Mouse (Mus musculus) erythroblast, embryonic 14.5 days (primary cell): ENCODE measurements around the gene Cmbl. TPM values are rescaled to one million over a fixed set of nuclear protein-coding genes. Genes with fewer than 3 reads are reported as not detected.

Experiments used
- H3K27me3 ChIP-seq: 2 replicates; pipeline ENCODE4 v1.6.1; 2012; ENCODE audit warnings: inconsistent platforms; ENCODE audit not compliant: control insufficient read depth
- H3K36me3 ChIP-seq: 2 replicates; pipeline ENCODE4 v1.6.1; 2012; ENCODE audit warnings: mild to moderate bottlenecking, inconsistent platforms; ENCODE audit not compliant: control insufficient read depth
- H3K4me1 ChIP-seq: 2 replicates; pipeline ENCODE4 v1.6.1; 2012; ENCODE audit warnings: inconsistent platforms; ENCODE audit not compliant: control insufficient read depth
- H3K4me3 ChIP-seq: replicated peaks from 2 replicates; pipeline ENCODE3; 2012; ENCODE audit warnings: moderate library complexity, mild to moderate bottlenecking, inconsistent platforms
- H3K9me3 ChIP-seq: 2 replicates; pipeline ENCODE4 v1.6.1; 2012; ENCODE audit warnings: low read length, inconsistent platforms, mixed read lengths; ENCODE audit not compliant: control insufficient read depth
- GATA1 ChIP-seq: IDR thresholded peaks from 2 replicates; pipeline ENCODE4 v1.6.1; 2012; ENCODE audit warnings: low read length, inconsistent platforms, mixed read lengths
- TAL1 ChIP-seq: IDR thresholded peaks from 3 replicates; pipeline ENCODE4 v1.6.1; 2012; ENCODE audit warnings: low read length, inconsistent platforms, mixed read lengths
- polyA plus RNA-seq: library from polyadenylated mRNA; stranded (reverse); fragments of >175 nt; gene quantifications from 2 replicates; pipeline ENCODE4 v1.2.3, GENCODE M21; 2012

Cmbl gene
- polyA plus RNA-seq, 1 experiment = not detected

DNA sequence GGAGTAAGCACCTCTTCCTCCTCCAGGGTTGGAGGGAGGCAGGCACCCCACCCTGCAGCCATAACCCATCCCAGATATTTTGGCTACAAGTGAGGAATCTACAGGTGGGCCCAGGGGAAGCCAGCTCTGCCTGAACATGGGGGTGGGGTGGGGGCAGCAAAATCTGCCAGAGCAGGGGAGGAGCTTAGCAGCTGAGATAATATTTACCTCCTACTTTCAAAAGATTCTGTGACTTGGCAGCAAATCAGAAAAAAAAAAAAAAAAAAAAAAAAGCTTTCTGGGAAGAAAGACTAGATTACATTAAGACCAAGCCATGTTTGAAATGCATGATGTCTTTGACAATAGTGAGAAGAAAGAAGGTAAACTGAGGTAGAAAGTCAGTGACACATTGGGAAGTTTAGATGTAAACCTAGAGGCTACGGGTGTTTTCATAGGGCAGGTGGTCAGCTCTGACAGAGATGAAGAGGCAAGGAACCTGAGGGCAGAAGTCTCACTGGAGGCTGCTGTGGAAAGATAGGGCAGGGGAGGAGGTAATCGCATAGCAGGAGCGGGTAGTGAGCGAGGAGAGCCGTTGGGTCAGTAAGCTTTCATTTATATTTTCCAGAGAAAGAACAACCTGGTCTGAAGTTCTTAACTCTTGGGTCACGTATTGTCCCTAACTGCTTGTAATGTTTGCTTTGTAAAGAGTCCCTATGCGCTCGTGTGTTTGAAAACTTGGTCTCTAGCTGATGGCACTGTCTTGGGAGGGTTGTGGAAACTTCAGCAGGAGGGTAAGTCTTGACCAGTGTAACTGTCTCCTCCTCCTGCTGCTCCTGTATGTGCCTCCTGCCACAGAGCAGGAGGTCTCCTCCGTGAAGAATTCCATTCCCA is 25.3 kb upstream of the Cmbl start:
- TF ChIP-seq TAL1 = peak; percentile 55
- TF ChIP-seq GATA1 = no peak
- H3K36me3 ChIP-seq = no peaks in the 10 kb centered on the region; the same call in 1 of the 2 replicates
- peaks cover 75% of the 10 kb centered on the region for H3K4me1 ChIP-seq
- peaks cover 2% of the 10 kb centered on the region; the same call in 1 of the 2 replicates for H3K9me3 ChIP-seq
- no peaks in the 10 kb centered on the region for H3K27me3 ChIP-seq
- peak overlapping the region; percentile 59 for H3K4me3 ChIP-seq

GRCm38 (mm10) chr15:31540513-31540802 is 24.7 kb upstream of the Cmbl start:
- Histone ChIP-seq H3K4me1 (peaks cover 75% of the 10 kb centered on the region), H3K27me3 (no peaks in the 10 kb centered on the region), H3K36me3 (no peaks in the 10 kb centered on the region; the same call in 1 of the 2 replicates), H3K4me3 (peak overlapping the region; percentile 59), H3K9me3 (peaks cover 2% of the 10 kb centered on the region; the same call in 1 of the 2 replicates)
- TF ChIP-seq TAL1 (no peak), GATA1 (no peak)

DNA sequence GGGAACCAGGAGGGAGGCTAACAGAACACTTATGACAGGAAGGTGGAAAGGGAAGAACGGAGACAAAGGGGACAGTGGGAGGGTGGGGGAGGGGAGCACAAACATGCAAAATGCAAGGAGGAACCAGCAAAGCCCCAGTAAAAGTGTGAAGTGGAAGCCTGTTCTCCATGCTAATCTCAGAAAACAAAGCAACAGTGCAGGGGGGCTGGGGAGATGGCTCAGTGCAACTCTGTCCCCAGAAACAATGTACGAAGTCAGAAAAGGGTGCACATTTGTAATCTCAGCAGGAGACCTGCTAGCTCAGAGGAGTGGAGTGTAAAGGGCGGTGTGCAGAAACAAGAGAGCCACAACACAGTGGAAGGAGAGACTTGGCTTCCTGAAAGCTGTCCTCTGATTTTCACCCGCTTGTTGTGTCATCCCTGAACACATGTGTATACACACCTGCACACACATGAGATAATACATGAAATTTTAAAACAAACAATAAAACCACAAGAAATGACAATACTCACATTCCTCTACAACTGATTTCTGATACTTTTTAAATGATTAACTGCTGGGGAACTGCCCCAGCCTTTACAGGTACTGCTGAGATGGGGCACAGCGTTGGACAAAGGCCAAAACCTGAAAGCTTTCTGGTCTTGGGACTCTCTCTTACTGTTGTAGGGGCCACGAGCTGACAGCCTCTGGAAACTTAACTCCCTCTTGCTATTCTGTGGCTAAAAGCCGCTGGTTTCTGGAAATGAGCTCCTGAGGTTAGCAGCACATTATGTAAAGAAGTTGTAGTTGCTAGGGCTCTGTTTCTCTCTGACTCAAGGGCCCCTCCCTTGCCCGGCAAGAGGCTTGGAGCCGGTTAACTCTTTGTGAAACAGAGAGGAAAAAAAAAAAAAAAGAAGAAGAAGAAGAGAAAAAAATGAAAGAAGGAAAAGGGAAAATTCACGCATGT is 22.9 kb upstream of the Cmbl start:
- H3K4me3 ChIP-seq = no peak overlapping the region
- peaks cover 65% of the 10 kb centered on the region for H3K4me1 ChIP-seq
- TF ChIP-seq TAL1 = no peak
- TF ChIP-seq GATA1 = no peak
- peaks cover 2% of the 10 kb centered on the region; the same call in 1 of the 2 replicates for H3K9me3 ChIP-seq
- no peaks in the 10 kb centered on the region for H3K27me3 ChIP-seq
- H3K36me3 ChIP-seq = no peaks in the 10 kb centered on the region; the same call in 1 of the 2 replicates

DNA sequence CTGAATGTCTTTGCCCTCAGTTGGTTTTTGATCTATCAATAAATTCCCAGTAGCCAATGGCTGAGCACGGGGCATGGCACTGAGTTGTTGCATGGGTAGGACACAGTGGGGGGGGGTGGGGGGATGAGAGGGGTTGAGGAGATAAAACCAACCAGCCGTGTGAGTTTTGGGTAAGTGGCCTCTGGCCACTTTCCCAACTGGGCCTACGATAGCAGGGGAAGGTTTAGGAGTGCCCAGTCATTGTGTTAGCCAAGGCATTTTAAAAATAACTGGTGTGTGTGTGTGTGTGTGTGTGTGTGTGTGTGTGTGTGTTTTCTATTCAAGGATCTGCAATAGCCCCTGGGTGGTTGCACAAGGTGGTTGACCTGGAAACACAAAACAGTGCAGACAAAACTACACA is 21.9 kb upstream of the Cmbl start:
- peaks cover 2% of the 10 kb centered on the region; the same call in 1 of the 2 replicates for H3K9me3 ChIP-seq
- no peaks in the 10 kb centered on the region for H3K27me3 ChIP-seq
- no peaks in the 10 kb centered on the region; the same call in 1 of the 2 replicates for H3K36me3 ChIP-seq
- no peak overlapping the region for H3K4me3 ChIP-seq
- peaks cover 60% of the 10 kb centered on the region for H3K4me1 ChIP-seq
- TF ChIP-seq GATA1 = no peak
- no peak for TF ChIP-seq TAL1

GRCm38 (mm10) chr15:31545058-31545457 is 20.1 kb upstream of the Cmbl start:
- Histone ChIP-seq H3K36me3 (no peaks in the 10 kb centered on the region), H3K4me3 (no peak overlapping the region), H3K9me3 (no peaks in the 10 kb centered on the region), H3K27me3 (no peaks in the 10 kb centered on the region), H3K4me1 (peaks cover 43% of the 10 kb centered on the region)
- TF ChIP-seq TAL1 = no peak
- no peak for TF ChIP-seq GATA1

DNA sequence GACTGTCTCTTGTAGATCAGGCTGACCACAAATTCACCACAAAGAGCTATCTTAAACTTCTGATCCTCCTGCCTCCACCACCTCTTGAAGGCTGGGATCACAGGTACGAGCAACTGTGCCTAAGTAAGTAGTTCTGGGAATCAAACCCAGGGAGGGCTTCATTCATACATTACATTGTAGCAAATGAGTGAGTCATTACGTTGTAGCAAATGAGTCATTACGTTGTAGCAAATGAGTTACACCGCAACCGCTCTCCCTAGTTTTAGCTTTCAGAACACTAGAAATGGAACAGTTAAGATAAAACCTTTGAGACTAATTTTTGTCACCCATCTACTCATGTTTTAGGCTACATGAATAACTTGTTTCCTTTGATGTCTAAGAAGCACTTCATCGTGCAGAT is 18.9 kb upstream of the Cmbl start:
- TF ChIP-seq TAL1 (no peak), GATA1 (no peak)
- H3K4me3 ChIP-seq = no peak overlapping the region
- H3K4me1 ChIP-seq = peaks cover 31% of the 10 kb centered on the region
- no peaks in the 10 kb centered on the region for H3K36me3 ChIP-seq
- no peaks in the 10 kb centered on the region for H3K27me3 ChIP-seq
- H3K9me3 ChIP-seq = no peaks in the 10 kb centered on the region

GRCm38 (mm10) chr15:31547421-31547820 is 17.8 kb upstream of the Cmbl start:
- no peak overlapping the region for H3K4me3 ChIP-seq
- peaks cover 20% of the 10 kb centered on the region for H3K4me1 ChIP-seq
- no peaks in the 10 kb centered on the region for H3K9me3 ChIP-seq
- no peaks in the 10 kb centered on the region for H3K27me3 ChIP-seq
- no peak for TF ChIP-seq TAL1
- no peaks in the 10 kb centered on the region for H3K36me3 ChIP-seq

DNA sequence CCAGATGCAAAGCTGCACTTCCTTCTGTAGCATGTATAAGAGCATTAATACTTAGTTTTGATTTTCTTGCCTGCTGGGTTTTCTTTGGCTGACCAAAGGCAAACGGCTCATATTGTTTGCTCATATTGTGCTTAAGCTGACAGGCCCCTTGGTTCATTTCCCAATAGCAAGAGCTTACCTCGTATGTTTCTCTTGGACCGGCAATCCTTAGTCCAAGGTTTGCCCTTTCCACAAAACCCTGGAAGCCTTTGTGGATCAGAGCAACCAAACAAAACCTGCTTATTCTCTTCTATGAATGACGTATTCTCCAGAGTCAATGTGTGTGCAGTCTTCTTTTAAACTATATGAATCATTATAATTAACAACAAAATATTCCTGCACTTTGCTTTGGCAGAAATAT is 14.8 kb upstream of the Cmbl start:
- no peak for TF ChIP-seq TAL1
- TF ChIP-seq GATA1 = no peak
- Histone ChIP-seq H3K27me3 (no peaks in the 10 kb centered on the region), H3K36me3 (no peaks in the 10 kb centered on the region), H3K4me1 (peaks cover 4% of the 10 kb centered on the region), H3K9me3 (no peaks in the 10 kb centered on the region), H3K4me3 (no peak overlapping the region)

DNA sequence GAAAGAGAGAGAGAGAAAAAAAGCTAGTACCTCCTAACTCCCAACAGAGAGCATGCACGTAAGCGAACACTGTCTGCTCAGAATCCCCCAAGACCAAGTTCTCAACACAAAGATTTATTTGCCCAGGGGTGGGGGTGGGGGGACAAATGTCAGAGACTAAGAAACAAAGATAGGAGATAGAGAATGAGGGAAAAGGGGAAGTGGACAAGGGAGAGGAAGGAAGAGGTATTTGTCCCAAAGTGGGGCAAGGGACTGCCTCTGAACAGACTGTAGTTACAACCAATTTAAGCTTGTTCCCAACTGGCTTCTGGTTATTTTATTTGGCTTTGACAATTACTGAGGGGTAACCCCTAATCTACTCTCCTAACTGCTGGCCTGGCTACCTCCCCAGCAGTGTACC is 10.3 kb upstream of the Cmbl start:
- TF ChIP-seq GATA1 (no peak), TAL1 (no peak)
- H3K27me3 ChIP-seq = no peaks in the 10 kb centered on the region
- H3K4me3 ChIP-seq = no peak overlapping the region
- no peaks in the 10 kb centered on the region for H3K36me3 ChIP-seq
- no peaks in the 10 kb centered on the region for H3K4me1 ChIP-seq
- peaks cover 3% of the 10 kb centered on the region for H3K9me3 ChIP-seq
